Mouse (Mus musculus) thymus, postnatal 25 days (tissue): Measurements from ENCODE around the gene Uso1.

ENCODE experiments used
- DNase-seq: peaks from one replicate; pipeline ENCODE4 v3.0.0; 2022

The Uso1 gene

GRCm38 (mm10) chr5:92244900-92245299 is 107.2 kb downstream of the Uso1 start:
- DNase-seq: no peak

GRCm38 (mm10) chr5:92245483-92245882 is 107.7 kb downstream of the Uso1 start:
- DNase-seq: peak; percentile 55

DNA sequence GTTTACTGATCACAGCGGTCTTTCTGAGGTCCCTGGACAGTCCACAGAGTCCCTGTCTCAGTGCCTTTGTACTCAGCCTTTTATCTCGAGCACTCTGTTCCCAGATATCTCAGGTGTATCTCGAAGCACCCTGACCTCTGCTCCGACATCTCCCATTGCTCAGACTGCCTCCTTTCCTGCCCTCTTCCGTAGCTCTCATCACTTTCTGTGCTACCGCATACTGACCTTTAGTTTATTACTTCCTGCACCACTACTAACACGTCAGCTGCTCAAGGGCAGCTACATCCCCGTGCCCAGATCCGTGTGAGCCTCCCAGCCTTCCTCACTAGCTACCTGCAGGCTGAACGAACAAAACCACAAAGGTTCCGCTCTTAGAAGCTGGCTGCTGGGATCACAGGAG is 110.9 kb downstream of the Uso1 start:
- DNase-seq: no peak

DNA sequence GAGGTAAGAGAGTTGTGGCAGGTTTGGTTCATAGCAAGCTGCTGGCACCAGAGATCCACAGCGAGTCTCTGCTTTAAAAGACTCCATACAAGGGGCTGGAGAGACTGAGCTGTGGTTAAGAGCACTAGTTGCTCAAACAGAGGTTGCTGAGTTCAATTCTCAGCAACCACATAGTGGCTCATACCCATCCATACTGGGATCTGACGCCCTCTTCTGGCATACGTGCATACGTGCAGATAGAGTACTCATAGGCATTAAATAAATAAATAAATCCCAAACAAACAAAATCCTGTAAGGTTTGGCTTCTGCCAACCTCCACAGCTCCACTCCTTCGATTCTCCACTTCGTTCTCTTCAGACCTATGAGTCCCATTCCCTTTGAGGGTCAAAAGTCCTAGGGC is 114.3 kb downstream of the Uso1 start:
- DNase-seq: no peak
